Mouse (Mus musculus) G1E (cell line): ENCODE data around the gene Racgap1.

Experiments
- CTCF ChIP-seq: IDR thresholded peaks from 2 replicates; pipeline ENCODE4 v1.5.1; 2012; ENCODE audit warnings: low read depth, low read length, inconsistent platforms, mixed read lengths
- GATA1 ChIP-seq: IDR thresholded peaks from 2 replicates; pipeline ENCODE4 v1.6.1; 2012; ENCODE audit warnings: borderline replicate concordance, low read length, inconsistent platforms, mixed read lengths
- GATA2 ChIP-seq: IDR thresholded peaks from 2 replicates; pipeline ENCODE4 v1.6.1; 2012; ENCODE audit warnings: low read depth, low read length, inconsistent platforms, borderline replicate concordance
- TAL1 ChIP-seq: conservative IDR thresholded peaks from 2 replicates; pipeline ENCODE4 v1.6.1; 2012; ENCODE audit warnings: low read depth, low read length, inconsistent platforms, mixed read lengths

GRCm38 (mm10) chr15:99602206-99602820, 49.1 kb downstream of the Racgap1 start:
- TF ChIP-seq GATA1 (no peak), CTCF (no peak), TAL1 (no peak), GATA2 (no peak)
